Mouse (Mus musculus): ENCODE measurements around the gene Gm49384. TPM values are rescaled to one million over a fixed set of nuclear protein-coding genes. Genes with fewer than 3 reads are reported as not detected.
"Not testable (repeated sequence)": the region's sequence is repeated elsewhere in the genome, so short reads cannot be mapped to it uniquely, and the experiment has no call there.

Gm49384 gene
- polyA plus RNA-seq, 1 experiment = not detected

DNA sequence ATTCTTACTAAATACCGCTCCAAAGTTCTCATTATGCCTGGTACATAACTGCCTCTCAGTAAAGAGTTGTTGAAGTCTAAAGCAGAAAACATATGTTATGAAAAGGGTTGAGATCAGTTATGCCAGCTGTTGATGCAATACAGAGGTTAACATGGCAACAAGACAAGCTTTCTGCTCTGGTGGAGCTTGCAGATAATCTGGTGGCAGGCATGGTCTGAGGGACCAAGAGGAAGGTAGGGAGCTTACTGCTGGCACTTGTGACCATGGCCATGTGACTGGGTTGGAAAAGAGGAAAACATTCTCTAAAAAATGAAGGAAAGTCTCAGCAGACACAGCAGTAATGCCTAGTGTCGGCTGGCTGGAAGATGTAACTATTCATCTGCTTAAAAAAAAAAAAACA is 32.8 kb downstream of the Gm49384 start:
- no peak for TF ChIP-seq POLR2A (IDR thresholded peaks at IDR 0.05; ENCODE audit: low read depth, low read length)
- TF ChIP-seq CTCF (IDR thresholded peaks at IDR 0.05; ENCODE audit: extremely low read depth, insufficient read length, insufficient replicate concordance, low read depth, low read length) = no peak
- H3K27me3 ChIP-seq (ENCODE audit: control insufficient read depth, insufficient read depth, low read length) = no peaks in the 10 kb centered on the region
- H3K27ac ChIP-seq (ENCODE audit: insufficient read depth, low read depth, low read length) = no peak overlapping the region
- 91% methylated on average over 2 of the region's 2 CpGs for WGBS
- no peak overlapping the region for H3K4me3 ChIP-seq (ENCODE audit: low read depth, low read length)
- H3K36me3 ChIP-seq (ENCODE audit: control insufficient read depth, insufficient read depth, low read length) = no peaks in the 10 kb centered on the region
- H3K4me1 ChIP-seq (ENCODE audit: control insufficient read depth, insufficient read depth, insufficient read length, low read length) = peaks cover 3% of the 10 kb centered on the region; the same call in 1 of the 2 replicates

DNA sequence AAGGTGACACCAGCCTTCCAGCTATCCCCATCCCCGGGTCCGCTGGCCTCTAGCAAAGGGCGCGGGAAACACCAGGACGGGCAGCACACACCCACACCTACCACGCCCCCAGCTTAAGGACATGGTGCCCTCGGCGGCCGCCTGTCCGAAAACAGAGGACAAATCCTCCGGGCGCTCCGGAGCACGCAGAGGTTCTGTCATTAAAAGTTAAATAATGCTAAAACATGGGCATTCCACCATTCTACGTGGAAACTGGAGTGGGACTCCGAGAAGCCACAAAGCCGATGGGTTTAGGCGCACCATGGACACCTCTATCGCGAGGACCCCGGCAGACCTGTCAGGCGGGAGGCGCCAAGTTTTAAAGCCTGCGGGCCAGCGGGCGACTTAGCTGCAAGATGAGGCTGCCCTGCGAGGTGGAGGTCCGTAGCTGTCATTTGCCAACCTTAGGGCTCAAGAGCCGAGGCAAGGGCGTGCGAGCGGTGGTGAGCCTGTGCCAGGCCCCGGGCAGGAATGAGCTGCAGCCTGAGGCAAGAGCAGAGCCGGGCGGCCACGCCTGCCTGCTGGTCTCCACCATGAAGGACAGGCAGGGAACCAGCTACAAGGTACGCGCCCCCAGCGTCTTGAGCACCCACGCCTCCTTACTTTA is 35.5 kb downstream of the Gm49384 start, which contains the start of gene Lrr1:
Gene Lrr1 (plus strand): TSS at position 354 of the 646 bp plus-strand sequence.
- under 1% methylated on average over 40 of the region's 40 CpGs for WGBS
- TF ChIP-seq POLR2A (IDR thresholded peaks at IDR 0.05; ENCODE audit: low read depth, low read length) (peak; percentile 31; the same call in 1 of the 2 replicates), CTCF (IDR thresholded peaks at IDR 0.05; ENCODE audit: extremely low read depth, insufficient read length, insufficient replicate concordance, low read depth, low read length) (peak; percentile 28; the same call in 1 of the 2 replicates)

DNA sequence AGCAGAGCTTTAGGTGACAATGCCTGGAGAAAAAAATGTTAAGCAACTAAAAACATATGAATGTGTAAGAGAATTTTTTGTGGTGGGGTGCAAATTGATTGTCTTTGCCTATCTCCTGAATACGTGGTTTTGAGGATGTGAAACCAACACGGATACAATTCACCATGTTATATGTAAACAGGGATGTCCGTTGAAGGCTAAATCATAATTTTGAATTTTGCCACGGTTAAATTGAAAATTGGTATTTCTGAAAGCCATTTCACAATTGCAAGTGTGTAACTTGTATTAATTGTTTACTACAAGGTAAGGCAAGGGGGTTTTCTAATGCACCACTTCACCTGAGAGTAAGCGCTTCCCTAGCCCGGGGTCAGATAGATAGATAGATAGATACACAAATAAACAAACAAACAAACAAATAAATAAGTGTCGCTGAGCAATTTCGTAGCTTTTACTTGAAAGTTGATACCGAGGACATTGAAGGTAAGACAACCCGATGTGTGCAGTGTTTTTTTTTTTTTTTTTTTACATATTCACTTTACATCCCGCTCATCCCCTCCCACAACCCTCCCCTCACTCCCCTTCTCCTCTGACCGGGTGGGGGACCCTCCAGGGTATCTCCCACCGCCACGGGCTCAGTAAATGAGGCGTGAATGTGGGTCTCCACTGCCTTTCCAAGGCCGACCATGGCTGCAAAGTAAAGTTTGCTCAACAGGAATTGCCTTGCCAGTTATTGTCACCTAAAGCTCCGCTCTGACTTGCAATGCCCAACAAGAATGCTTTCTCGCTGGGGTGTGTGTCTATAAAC is 36.2 kb downstream of the Gm49384 start:
- Histone ChIP-seq H3K27me3 (ENCODE audit: control insufficient read depth, insufficient read depth, low read length) (no peaks in the 10 kb centered on the region), H3K4me3 (ENCODE audit: low read depth, low read length) (peak overlapping the region; percentile 88), H3K27ac (ENCODE audit: insufficient read depth, low read depth, low read length) (no peak overlapping the region), H3K4me1 (ENCODE audit: control insufficient read depth, insufficient read depth, insufficient read length, low read length) (peaks cover 3% of the 10 kb centered on the region; the same call in 1 of the 2 replicates), H3K36me3 (ENCODE audit: control insufficient read depth, insufficient read depth, low read length) (no peaks in the 10 kb centered on the region)
- 9% methylated on average over 18 of the region's 18 CpGs for WGBS
- TF ChIP-seq CTCF (IDR thresholded peaks at IDR 0.05; ENCODE audit: extremely low read depth, insufficient read length, insufficient replicate concordance, low read depth, low read length) = no peak
- TF ChIP-seq POLR2A (IDR thresholded peaks at IDR 0.05; ENCODE audit: low read depth, low read length) = no peak

More for the DNA sequence above, 35.5 kb downstream of the Gm49384 start, which contains the start of gene Lrr1:
- Histone ChIP-seq H3K4me3 (ENCODE audit: low read depth, low read length) (peak within 1 kb of the TSS; percentile 88), H3K27me3 (ENCODE audit: control insufficient read depth, insufficient read depth, low read length) (no peaks in the 10 kb centered on the region), H3K27ac (ENCODE audit: insufficient read depth, low read depth, low read length) (peak within 1 kb of the TSS; percentile 51; the same call in 1 of the 2 replicates), H3K36me3 (ENCODE audit: control insufficient read depth, insufficient read depth, low read length) (no peaks in the 10 kb centered on the region), H3K4me1 (ENCODE audit: control insufficient read depth, insufficient read depth, insufficient read length, low read length) (peaks cover 3% of the 10 kb centered on the region; the same call in 1 of the 2 replicates)

DNA sequence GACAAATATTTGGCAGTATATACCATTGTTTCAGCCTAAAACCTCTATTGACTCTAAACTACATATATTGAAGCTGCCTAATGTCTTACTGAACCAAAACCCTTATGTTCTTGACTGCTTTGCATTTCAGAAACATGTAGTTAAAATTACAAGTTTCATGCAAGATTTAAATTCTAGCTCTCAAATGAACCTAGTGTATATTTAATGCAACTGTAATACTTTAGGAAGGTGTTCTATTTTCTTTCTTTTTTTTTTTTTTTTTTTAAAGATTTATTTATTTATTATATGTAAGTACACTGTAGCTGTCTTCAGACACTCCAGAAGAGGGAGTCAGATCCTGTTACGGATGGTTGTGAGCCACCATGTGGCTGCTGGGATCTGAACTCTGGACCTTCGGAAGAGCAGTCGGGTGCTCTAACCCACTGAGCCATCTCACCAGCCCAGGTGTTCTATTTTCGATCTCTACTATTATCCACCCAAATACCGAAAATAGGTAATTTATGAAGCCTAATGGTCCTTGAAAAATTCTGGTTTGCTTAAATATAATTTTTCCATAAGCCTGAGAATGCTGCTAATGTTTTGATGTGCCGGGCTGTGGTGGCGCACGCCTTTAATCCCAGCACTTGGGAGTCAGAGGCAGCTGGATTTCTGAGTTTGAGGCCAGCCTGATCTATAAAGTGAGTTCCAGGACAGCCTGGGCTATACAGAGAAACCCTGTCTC is 37.0 kb downstream of the Gm49384 start:
- not testable (repeated sequence) for H3K4me1 ChIP-seq (ENCODE audit: control insufficient read depth, insufficient read depth, insufficient read length, low read length); H3K27me3 ChIP-seq (ENCODE audit: control insufficient read depth, insufficient read depth, low read length); H3K27ac ChIP-seq (ENCODE audit: insufficient read depth, low read depth, low read length); H3K36me3 ChIP-seq (ENCODE audit: control insufficient read depth, insufficient read depth, low read length); H3K4me3 ChIP-seq (ENCODE audit: low read depth, low read length)
- 82% methylated on average over 8 of the region's 8 CpGs for WGBS

DNA sequence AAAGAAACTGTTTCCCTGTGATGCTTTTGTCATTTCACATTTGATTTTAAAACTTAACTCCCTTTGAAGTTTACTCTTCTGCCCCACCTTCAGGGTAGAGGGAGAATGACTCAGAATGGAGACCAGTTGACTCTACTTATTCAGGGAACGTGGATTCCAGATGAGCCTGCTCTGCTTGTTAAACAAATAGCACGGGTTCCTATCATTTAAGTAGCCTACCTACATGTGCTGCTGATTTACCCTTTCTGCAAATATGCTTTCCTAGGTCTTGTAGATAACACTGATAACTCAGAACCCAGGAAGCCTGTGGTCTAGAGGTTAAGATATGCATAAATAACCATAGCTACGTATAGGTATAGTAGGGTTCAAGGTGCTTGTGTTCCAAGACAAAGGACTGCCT is 39.2 kb downstream of the Gm49384 start:
- Histone ChIP-seq H3K4me3 (ENCODE audit: low read depth, low read length) (no peak overlapping the region), H3K27me3 (ENCODE audit: control insufficient read depth, insufficient read depth, low read length) (no peaks in the 10 kb centered on the region), H3K4me1 (ENCODE audit: control insufficient read depth, insufficient read depth, insufficient read length, low read length) (peaks cover 3% of the 10 kb centered on the region; the same call in 1 of the 2 replicates), H3K36me3 (ENCODE audit: control insufficient read depth, insufficient read depth, low read length) (no peaks in the 10 kb centered on the region), H3K27ac (ENCODE audit: insufficient read depth, low read depth, low read length) (no peak overlapping the region)
- TF ChIP-seq CTCF (IDR thresholded peaks at IDR 0.05; ENCODE audit: extremely low read depth, insufficient read length, insufficient replicate concordance, low read depth, low read length) = no peak
- no peak for TF ChIP-seq POLR2A (IDR thresholded peaks at IDR 0.05; ENCODE audit: low read depth, low read length)
- 37% methylated on average over 3 of the region's 3 CpGs for WGBS

DNA sequence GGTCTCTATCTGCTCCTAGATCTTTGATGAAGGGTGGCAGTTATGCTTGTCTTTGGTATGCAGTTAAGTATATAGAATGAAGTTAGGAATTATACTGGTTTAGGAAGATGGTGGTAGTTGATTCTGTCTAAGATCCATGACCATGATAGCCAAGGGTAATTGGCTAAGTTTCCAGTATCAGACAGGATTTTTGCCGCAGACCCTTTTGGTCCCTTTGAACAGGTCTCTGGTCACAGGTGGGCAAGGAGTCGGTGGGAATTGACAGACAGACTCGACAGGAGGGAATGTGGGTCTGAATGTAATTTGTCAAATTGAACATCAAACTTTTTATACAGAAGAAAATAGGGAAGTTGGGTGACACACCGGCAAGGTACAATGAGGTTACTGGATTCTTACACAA is 40.5 kb downstream of the Gm49384 start:
- not testable (repeated sequence) for H3K27me3 ChIP-seq (ENCODE audit: control insufficient read depth, insufficient read depth, low read length); H3K36me3 ChIP-seq (ENCODE audit: control insufficient read depth, insufficient read depth, low read length); H3K27ac ChIP-seq (ENCODE audit: insufficient read depth, low read depth, low read length); H3K4me3 ChIP-seq (ENCODE audit: low read depth, low read length); H3K4me1 ChIP-seq (ENCODE audit: control insufficient read depth, insufficient read depth, insufficient read length, low read length)
- 87% methylated on average over 4 of the region's 4 CpGs for WGBS

DNA sequence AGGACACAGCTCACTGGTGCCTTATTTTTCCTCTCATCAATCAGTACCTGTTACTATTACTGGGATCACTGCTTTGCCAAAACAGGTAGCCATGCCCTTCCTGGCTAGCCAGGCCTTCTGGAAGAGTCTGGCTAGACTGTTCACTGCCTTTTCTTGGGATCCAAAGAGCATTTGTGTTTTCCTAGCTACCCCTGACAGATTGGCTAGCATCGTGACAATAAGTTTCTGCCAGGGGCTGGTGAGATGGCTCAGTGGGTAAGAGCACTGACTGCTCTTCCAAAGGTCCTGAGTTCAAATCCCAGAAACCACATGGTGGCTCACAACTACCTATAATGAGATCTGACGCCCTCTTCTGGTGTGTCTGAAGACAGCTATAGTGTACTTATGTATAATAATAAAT is 43.4 kb downstream of the Gm49384 start:
- H3K4me1 ChIP-seq (ENCODE audit: control insufficient read depth, insufficient read depth, insufficient read length, low read length); H3K27me3 ChIP-seq (ENCODE audit: control insufficient read depth, insufficient read depth, low read length); H3K4me3 ChIP-seq (ENCODE audit: low read depth, low read length); H3K27ac ChIP-seq (ENCODE audit: insufficient read depth, low read depth, low read length): not testable (repeated sequence)
- peaks cover 12% of the 10 kb centered on the region for H3K36me3 ChIP-seq (ENCODE audit: control insufficient read depth, insufficient read depth, low read length)
- WGBS = 77% methylated on average over 2 of the region's 2 CpGs

All from small intestine, adult 2 months (tissue).